Mouse (Mus musculus): ENCODE results near the gene Uhrf1bp1.

Uhrf1bp1 gene

DNA sequence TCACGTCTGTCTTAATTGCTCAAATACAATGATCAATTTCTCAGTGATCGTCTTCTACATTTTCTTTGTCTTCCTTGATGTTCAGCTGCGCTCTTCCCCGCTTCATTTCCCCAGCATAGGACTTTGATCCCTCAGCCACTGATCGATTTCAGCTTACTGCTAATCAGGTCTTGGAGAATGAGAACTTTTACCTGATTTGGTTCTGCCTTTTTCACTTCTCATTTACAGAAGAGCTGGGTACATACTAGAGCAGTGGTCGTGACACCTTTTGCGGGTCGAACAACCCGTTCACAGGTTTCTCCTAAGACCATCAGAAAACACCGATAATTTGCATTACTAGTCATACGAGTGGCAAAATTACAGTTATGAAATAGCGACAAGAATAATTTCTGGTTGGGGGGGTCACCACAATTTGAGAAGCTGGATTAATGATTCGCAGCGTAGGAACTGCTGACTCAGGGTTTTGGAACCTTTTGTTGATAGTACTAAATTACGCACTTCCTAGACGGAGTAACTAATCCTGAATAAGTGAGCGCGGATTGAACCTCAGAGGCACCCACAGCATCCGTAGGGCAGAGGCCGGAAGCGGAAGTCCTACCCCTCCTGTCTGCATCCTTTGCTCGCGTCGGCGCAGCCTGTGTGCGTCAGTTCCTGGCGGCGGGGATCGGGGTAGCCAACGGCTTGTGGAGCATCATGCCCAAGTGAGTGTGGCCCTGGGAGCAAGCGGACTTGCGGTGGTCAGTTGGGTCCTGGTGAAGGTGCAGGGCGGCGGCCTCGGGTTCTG is 16.6 kb upstream of the Uhrf1bp1 start:
- DNase-seq (ENCODE audit: low spot score in 2 of 2) = peak; percentile 87 to 93

DNA sequence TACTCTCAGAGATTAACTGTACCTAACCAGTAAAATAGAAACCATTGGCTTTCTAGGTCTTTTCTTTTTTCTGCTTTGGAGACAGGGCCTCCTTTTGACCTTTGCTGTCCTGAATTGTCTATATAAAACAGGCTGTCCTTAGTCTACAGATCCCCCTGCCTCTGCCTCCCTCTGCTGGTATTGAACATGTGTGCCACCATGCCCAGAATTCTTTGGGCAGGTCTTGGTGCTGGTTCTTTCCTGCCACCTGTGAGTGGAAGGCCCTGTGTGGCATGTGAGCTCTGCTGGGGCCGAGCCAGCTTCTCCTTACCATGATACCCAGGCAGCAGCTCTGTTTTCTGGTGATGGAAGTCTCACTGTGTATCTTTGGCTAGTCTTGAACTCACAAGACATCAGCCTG is 7.9 kb upstream of the Uhrf1bp1 start:
- DNase-seq (ENCODE audit: low spot score in 2 of 2) = no peak

DNA sequence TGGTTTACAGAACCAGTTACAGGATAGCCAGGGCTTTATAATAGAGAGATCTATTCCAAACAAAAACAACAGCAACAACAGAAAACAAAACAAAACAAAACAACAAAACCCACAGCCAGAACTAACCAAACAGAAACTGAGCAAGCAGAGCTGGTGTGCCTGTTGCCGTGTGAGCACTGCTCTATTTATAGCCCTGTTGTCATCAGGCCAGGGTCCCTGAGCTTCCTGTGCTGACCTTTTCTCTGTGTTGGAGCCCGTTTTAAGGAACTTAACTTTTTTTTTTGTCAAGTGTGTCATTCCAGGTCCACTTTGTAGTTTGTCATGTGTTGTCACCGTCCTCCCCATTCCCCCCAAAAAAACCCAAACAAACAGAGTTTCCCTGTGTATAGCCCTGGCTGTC is 5.2 kb upstream of the Uhrf1bp1 start:
- DNase-seq (ENCODE audit: low spot score in 2 of 2) = no peak

DNA sequence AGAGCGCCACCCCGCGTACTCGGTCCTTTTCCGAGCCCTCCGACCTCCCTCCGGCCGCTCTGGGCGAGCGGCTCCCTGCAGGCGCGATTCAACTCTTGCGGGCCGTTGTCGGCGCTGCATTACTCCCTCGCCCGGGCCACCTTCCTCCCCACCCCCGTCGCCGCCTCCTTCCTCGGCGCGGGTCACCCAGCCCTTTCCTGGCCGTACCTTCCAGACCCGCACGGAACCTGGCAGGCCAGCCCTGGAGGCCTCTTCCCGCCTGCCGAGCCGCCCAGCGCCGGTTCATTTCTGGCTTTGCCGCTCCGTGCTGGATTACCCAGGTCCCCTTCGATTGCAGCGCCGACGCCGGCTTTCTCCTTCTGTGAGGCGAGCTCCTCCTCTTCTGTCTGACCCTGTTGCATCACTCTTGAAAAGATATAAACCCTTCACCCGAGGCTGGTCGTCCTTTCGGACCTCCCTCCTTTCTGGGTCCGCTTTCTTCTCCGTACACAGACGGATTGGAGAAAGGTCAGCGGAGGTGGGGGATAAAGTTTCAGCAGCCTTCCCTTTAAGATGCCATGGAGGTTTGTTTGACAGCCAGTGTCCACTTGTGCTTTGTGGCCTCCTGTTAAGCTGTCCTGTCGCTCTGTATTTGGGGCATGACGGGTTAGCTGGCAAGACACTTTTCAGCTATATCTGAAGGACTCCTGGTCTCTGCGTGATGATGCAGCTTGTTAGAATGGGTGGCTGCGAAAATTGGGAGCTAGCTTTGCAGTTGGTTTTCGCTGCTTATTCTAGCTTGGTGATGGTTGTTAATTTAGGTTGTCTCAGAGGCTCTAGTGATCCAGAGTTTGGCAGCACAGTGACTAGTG is 782 bp downstream of the Uhrf1bp1 start:
- DNase-seq (ENCODE audit: low spot score in 2 of 2) = peak; percentile 61 to 84

DNA sequence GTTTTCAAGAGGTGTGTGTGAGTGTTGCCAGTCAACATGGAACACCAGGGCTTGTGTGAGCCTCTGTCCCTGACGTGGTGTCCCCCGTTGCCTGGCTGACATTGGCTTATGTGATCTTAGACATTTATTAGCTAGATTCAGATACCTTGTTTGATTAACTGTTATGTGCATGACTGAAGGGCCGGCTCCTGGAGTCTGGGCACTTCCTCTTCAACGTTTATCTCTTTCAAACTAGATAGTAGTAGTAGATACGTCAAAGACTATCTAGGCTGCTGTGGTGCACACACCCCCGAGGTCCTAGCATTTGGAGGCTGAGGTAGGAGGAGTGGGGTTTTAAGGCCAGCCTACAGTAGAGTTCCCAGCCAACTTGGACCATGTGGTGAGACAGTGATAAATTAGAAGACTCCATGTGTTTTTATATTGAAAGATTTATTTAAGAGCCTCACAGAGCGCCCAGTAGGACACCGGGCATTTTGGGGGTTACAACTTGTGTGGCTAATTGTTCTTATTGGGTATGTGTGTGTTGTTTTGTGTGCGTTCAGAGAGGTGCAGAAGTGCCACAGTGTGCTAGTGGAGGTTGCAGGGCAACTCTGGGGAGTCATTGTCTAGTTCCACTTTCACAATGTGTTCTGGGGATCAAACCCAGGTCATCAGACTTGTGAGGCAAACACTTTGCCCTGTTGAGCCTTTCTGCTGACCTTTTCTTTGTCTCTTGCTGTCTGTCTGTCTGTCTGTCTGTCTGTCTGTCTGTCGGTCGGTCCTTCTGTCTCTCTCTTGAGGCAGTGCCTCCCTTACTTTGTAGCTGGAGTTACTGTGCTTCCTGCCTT is 1.6 kb downstream of the Uhrf1bp1 start:
- DNase-seq (ENCODE audit: low spot score in 2 of 2) = peak in 1 of 2 experiments; percentile 43

DNA sequence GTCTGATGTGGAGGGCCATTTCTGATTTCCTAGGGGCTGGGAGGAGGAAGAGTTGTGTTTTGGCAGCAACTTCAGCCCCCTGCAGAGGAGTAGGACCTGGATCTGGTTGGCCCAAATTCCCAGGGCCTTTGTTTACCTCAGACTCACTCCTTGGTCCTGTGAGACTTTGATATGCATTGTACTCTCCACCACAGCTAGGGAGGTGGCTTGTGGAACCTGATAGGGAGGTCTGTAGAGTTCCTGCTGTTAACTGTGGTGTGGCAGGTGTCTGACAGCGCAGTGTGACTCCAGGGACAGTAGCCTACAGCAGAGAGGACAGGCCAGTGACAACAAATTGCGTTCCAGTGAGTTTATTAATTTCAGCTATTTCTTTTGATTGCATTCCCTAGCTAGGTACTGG is 2.9 kb downstream of the Uhrf1bp1 start:
- DNase-seq (ENCODE audit: low spot score in 2 of 2) = no peak

DNA sequence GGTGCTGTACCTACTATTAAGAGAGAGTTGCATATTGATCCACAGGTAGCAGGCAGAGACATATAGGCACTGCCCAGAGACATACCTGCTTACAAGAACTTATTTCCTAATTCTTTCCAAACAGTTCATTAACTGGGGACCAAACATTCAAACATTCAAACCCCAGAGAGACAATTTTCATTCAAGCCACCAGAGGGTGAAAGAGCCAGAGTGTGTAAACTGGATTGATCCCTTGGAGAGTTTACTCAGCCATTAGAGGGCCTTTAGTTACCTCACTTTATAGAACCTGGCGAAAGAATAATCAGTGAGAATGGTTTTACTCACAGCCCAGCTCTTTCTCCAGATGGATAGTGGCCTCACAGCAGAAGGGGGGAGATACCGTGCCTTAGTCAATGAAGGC is 9.2 kb downstream of the Uhrf1bp1 start:
- DNase-seq (ENCODE audit: low spot score in 2 of 2) = no peak

DNA sequence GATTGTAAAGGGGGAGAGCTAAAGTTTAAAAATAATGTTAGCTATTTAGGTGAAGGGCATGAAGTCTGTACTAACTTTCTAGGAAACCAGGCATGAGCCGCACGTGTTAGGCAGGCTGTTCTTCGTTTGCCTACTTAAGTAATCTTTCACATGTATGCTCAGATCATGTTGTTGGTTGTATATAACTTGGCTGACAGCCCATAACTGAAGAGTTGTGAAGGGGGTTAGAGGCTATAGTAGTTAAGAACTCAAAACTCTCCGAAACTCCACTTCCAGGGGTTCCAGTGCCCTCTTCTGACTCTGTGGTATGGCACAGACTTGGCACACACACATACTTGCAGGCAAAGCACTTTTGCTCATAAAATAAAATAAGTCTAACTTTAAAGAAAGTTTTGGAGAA is 10.5 kb downstream of the Uhrf1bp1 start:
- no peak for DNase-seq (ENCODE audit: low spot score in 2 of 2)

DNA sequence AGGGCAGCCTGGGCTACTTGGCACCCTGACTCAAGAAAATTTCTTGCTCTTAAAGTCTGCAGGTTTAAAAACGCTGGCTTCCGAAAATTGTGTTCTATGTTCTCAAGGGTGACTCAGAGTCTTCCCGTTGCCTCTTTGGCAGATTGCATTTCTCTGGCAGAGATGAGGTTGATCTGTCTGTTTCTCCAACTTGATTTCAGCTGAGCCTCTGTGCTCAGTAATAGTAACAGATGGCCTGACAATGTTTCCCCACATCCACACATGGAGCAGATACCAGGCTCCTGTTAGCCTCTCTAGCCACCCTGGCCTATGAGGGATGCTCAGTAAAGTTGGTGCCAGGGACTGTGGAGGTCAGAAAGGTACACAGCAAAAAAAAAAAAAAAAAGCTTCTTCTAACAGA is 15.6 kb downstream of the Uhrf1bp1 start:
- DNase-seq (ENCODE audit: low spot score in 2 of 2) = no peak

DNA sequence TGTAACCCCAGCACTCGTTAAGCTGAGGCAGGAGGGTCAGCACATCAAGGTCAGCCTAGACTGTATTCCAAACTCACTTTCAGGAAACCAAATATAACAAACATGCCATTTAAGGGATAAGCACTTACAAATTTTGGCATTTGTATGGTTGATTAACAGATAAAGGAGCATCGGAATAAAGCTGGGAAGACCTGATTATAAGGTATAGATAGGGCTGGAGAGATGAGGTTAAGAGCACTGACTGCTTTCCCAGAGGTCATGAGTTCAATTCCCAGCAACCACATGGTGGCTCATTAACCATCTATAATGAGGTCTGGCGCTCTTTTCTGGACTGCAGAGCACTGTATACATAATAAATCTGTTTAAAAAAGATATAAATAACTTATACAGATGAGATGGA is 17.3 kb downstream of the Uhrf1bp1 start:
- DNase-seq (ENCODE audit: low spot score in 2 of 2) = no peak

DNA sequence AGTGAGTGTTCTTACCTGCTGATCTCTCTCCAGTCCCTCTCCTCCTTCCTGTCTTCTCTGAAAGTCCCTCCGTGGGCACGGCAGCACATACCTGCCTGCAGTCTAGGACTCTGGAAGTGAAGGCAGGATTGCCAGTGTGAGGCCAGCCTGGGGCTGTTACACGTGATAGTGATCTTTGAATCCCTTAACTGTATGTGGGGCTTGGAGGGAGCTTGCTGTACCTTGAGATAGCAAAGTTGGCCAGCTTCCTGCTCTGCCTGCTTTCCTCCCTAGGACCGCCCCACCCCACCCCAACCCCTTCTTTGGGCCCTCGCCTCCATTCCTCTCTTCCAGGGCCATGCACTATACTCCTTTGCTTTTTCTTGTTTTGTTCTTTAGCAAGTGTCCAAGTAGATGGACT is 18.3 kb downstream of the Uhrf1bp1 start:
- peak in 1 of 2 experiments; percentile 32 for DNase-seq (ENCODE audit: low spot score in 2 of 2)

DNA sequence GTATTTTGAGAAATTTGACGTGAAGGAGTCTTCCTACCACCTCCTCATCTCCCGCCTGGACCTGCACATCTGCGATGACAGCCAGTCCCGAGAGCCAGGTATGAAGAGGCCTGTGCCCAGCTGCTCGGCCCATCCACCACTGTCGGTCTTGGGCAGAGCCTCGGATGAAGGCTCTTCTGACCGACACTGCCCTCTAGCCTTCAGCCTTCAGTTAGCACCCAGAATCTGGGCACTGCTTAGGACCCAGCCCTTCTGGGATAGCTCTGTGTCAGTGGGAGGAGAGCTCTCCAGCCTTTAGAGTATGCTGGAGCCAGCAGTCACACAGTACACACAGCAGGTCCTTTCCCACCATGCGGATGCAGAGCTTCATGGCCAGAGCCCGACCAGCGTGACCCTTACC is 25.3 kb downstream of the Uhrf1bp1 start:
- no peak for DNase-seq (ENCODE audit: low spot score in 2 of 2)

DNA sequence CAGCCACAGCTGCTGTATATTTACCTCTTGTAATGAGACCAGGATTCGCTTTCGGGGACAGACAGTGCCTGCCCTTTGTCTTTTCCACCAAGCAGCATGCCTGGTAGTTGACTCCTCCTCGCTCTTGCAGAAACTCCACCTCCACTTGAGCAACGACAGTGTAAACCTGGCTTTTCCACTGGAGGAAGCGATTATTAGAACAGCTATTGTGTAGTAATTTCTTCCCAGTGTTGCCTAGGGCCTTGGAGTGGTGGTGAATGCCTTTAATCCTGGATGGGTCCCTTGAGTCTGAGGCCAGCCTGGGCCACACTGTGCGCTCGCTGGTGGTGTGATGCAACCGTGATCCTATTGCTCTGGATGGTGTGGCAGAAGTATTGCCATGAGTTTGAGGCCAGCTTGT is 26.9 kb downstream of the Uhrf1bp1 start:
- no peak for DNase-seq (ENCODE audit: low spot score in 2 of 2)

DNA sequence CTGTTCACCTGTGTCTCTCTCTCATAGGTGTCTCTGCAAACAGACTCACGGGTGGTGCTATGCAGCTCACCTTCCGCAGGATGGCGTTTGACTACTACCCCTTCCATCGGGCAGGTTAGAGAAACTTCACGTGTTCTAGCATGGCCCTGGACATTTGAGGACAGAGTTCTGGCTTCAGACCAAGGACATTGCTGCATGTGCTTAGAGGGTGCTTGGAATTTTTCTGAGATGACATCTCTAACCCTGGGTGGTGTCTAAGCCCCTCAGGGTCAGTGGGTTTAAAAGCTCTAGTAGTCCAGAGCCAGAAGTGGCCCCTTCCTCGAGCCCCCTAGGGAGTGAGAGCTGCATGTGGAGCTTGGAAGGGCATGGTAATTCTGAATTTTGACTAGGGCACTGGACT is 27.8 kb downstream of the Uhrf1bp1 start:
- no peak for DNase-seq (ENCODE audit: low spot score in 2 of 2)

DNA sequence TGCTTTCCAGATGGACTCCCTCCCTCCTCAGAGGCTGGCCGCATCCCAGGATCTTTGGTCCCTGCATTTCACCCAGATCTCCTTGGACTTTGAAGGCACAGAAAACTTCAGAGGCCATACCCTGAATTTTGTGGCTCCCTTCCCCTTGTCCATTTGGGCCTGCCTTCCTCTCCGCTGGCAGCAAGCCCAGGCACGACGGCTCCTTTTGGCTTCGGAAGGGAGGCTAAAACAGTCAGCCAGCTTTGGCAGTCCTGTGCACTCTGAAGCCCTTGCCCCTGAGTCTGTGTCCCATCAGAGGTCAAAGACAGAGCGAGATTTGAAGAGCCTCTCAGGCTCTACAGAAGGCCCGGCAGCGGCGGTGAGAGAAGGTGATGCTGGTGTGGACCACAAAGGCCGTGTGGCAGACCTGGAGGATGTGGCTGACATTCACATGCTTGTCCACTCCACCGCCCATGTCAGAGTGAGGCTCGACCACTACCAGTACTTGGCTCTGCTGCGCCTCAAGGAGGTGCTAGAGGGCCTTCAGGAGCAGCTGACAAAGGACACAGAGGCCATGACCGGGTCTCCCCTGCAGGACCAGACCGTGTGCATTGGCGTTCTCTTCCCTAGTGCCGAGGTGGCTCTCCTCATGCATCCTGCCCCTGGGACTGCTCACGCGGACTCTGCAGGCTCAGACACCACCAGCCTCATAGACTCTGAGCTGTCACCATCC is 30.4 kb downstream of the Uhrf1bp1 start:
- DNase-seq (ENCODE audit: low spot score in 2 of 2) = no peak

DNA sequence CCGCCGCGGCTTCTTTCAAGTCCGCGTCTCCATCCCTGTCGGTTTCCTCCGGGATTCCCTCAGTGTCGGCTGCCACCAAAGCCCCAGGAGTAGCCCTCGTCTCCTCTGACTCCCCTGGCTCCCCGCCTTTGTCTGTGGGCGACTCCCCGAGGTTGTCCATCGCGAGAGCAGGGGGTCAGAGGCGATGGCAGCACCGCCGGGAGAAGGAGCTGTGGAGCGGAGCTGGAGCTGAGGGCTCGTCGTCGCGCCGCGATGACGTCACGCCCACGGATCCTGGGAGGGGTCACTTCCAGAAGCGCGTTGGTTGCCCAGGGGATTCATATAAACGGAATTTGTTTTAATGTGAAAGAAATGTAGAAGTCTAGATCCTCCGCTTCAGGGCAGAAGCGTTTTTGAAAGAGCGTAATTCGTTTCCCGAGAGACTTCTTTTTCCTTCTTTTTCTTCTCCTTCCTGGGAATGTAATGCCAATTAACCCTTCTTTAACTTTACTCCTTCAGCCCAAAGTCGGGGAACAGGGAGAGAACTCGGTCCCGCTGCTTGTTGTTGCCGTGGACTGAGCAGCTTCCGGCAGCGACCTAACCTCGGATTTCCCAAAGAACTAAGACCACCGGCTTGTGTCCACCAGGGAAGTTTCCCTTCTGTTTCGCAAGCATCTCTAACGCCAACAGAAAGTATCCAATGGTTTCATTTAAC is 51.4 kb downstream of the Uhrf1bp1 start:
- DNase-seq (ENCODE audit: low spot score in 2 of 2) = peak; percentile 91 to 96

DNA sequence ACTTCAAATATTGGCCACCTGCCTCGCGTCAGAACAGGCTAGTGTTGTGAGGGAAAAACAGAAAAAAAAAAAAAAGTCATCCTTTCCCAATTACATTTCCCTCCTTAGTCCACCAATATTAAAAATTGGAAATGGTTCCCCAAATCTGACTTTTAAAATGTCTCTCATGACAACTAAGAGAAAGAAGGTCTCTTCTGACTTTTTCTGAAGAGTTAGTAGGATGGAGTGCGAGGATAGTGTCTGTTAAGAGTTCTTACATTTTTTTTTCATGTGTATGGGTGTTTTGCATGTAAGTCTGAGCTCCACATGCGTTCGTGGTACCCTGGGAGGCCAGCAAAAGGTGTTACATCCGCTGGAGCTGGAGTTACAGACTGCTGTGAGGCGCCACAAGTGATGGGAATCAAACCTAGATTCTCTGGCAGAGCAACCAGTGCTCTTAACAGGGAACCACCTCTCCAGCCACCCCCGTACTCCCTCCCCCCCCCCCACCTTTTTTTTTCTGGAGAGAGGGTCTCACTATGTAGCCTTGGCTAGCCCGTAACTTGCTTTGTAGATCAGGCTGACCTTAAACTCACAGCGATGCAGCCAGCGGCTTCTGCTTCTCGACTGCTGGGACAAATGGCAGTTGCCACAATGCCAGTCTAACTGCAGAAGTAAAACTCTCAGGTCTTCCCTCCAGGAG is 52.1 kb downstream of the Uhrf1bp1 start:
- DNase-seq (ENCODE audit: low spot score in 2 of 2) = no peak

DNA sequence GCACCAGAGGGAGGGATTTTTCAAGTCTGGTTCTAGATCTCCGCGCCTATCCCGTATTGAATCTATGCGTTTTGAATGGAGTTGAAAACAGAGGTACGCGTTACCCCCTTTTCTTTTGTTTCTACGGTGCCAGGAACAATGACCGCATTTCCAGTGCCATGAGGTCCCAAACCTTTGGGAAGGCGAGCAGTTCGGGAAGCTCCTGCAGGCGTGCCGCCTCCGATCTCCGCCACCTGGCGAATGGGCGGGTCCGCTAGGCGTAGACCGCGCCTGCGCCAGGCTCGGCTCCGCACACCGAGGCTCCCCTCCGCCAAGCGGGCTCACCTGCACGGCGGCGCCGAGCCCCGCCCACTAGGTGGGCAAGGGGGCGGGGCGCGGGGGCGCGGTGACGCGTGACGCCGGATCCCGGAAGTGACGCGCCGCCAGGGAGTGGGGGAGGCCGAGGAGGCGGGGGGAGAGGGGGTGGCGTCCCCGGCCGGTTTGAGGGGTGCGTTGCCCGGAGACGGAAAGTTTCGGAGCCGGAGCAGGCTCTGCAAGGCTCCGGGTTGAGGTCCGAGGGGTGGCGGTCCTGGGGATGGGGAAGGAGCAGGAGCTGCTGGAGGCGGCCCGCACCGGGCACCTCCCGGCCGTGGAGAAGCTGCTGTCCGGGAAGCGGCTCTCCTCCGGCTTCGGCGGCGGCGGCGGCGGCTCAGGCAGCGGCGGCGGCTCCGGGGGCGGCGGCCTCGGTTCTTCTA is 52.8 kb downstream of the Uhrf1bp1 start, which contains the start of gene Anks1:
Gene Anks1 (plus strand): TSS at position 419 of the 734 bp plus-strand sequence.
- peak; percentile 83 to 94 for DNase-seq (ENCODE audit: low spot score in 2 of 2)

Data from spleen, postnatal 4 days (tissue).